Comparison of ENCODE assay signal across 8 mouse cellular contexts in the genomic region with DNA sequence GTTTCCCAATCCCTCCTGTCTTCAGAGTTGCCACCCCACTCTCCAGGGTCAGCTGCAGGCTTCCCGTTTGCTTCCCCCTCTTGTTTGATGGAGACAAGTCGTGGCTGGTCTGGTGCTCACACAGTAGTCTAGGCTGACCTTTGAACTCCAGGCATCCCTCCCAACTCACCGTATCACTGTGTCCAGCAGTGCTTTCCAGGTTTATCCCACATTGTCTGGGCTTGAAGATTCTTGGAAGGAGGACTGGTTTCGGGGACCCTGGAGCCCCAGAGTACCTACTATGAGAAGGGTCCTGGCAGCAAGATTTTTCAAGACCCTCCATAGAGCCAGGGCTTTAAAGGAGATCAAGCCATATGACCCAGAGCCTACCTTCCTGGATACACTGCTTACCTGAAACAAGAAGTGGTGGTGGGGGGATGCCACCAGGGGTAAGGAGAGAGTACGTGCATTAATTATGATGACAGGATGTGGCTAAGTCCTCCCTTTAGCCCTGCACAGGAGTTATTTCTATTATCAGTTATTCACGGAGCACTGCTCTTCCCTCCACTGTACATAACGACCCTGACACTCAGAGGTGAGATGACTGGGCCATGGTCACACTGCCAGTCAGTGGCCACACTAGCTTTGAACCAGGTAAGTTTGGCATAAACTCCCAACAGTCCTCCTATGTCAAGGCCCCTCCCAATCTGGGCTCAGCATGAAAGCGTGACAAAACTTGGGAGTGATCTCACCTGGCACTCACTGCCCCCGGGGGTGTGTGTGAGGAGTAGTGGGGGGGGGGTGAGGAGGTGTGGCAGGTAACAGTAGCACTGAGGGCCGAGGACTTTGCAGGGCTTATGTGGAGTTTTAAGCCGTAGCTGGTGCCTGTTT. TPM values are rescaled to one million over a fixed set of nuclear protein-coding genes. Genes with fewer than 3 reads are reported as not detected.
DNase-seq lines count a peak whose midpoint lies in the region; ATAC-seq and TF ChIP-seq lines count a peak whose summit lies in the region.

No protein-coding gene starts in this region.

- ATAC-seq in heart, embryonic 12.5 days (ENCODE audit: insufficient number of reproducible peaks, low FRiP score), result no peak
- no peak for ATAC-seq in embryonic facial prominence, embryonic 12.5 days (ENCODE audit: insufficient number of reproducible peaks, insufficient read depth, low FRiP score, low TSS enrichment)
- ATAC-seq in limb, embryonic 14.5 days (ENCODE audit: low FRiP score, low read depth), result no peak

- peaks cover 35% of the 10 kb centered on the region for H3K4me1 ChIP-seq in heart, embryonic 12.5 days (replicated peaks)
- H3K4me1 ChIP-seq in embryonic facial prominence, embryonic 12.5 days, result peaks cover 27% of the 10 kb centered on the region
- peaks cover 16% of the 10 kb centered on the region for H3K4me1 ChIP-seq in limb, embryonic 14.5 days (ENCODE audit: control insufficient read depth, insufficient read depth, low read length)

- no peak overlapping the region for H3K4me3 ChIP-seq in heart, embryonic 12.5 days
- H3K4me3 ChIP-seq in embryonic facial prominence, embryonic 12.5 days, result peak overlapping the region; percentile 93; the same call in 1 of the 2 replicates
- no peak overlapping the region for H3K4me3 ChIP-seq in limb, embryonic 14.5 days (replicated peaks; ENCODE audit: low read length)

- no peak for DNase-seq in heart, adult 18-20 months
- DNase-seq in CD4-positive, CD25-positive, alpha-beta regulatory T cell, adult 2 months (ENCODE audit: low read depth, low spot score), result peak; percentile 58
- no peak for DNase-seq in limb, embryonic 14.5 days (ENCODE audit: low spot score)
- no peak for DNase-seq in frontal cortex, postnatal 36 days (ENCODE audit: low spot score in 2 of 2)
- DNase-seq in gastrocnemius, postnatal 25 days, result no peak
- no peak for DNase-seq in kidney, adult 18-20 months

- WGBS in heart, embryonic 12.5 days, result 37% methylated on average over 11 of the region's 11 CpGs
- 50% methylated on average over 11 of the region's 11 CpGs for WGBS in embryonic facial prominence, embryonic 12.5 days
- WGBS in limb, embryonic 14.5 days, result 45% methylated on average over 11 of the region's 11 CpGs

- peak overlapping the region; percentile 80 for H3K4me2 ChIP-seq in heart, embryonic 12.5 days
- peak overlapping the region; percentile 85; the same call in 1 of the 2 replicates for H3K4me2 ChIP-seq in embryonic facial prominence, embryonic 12.5 days (replicated peaks)
- H3K4me2 ChIP-seq in limb, embryonic 14.5 days (replicated peaks; ENCODE audit: low read depth, low read length, severe bottlenecking), result peak overlapping the region; percentile 79; the same call in 1 of the 2 replicates

- peak overlapping the region; percentile 64 for H3K9ac ChIP-seq in heart, embryonic 12.5 days
- peak overlapping the region; percentile 85; the same call in 1 of the 2 replicates for H3K9ac ChIP-seq in embryonic facial prominence, embryonic 12.5 days
- H3K9ac ChIP-seq in limb, embryonic 14.5 days (ENCODE audit: low read depth, low read length, severe bottlenecking), result no peak overlapping the region

- TF ChIP-seq POLR2A in limb, embryonic 14.5 days (IDR thresholded peaks at IDR 0.05; ENCODE audit: borderline replicate concordance, extremely low read depth, insufficient read depth, insufficient read length), result no peak

- no peaks in the 10 kb centered on the region for H3K9me3 ChIP-seq in heart, embryonic 12.5 days (replicated peaks)
- H3K9me3 ChIP-seq in embryonic facial prominence, embryonic 12.5 days, result no peaks in the 10 kb centered on the region
- no peaks in the 10 kb centered on the region for H3K9me3 ChIP-seq in limb, embryonic 14.5 days (ENCODE audit: control insufficient read depth, low read length)

- H3K27me3 ChIP-seq in heart, embryonic 12.5 days (replicated peaks), result no peaks in the 10 kb centered on the region
- no peaks in the 10 kb centered on the region for H3K27me3 ChIP-seq in embryonic facial prominence, embryonic 12.5 days
- H3K27me3 ChIP-seq in limb, embryonic 14.5 days (ENCODE audit: control insufficient read depth, insufficient read depth, low read length), result no peaks in the 10 kb centered on the region

- H3K27ac ChIP-seq in heart, embryonic 12.5 days (ENCODE audit: poor library complexity, severe bottlenecking), result peak overlapping the region; percentile 94
- H3K27ac ChIP-seq in embryonic facial prominence, embryonic 12.5 days, result peak overlapping the region; percentile 98
- peak overlapping the region; percentile 48; the same call in 1 of the 2 replicates for H3K27ac ChIP-seq in limb, embryonic 14.5 days (replicated peaks; ENCODE audit: low read depth, low read length)

- H3K36me3 ChIP-seq in heart, embryonic 12.5 days, result peaks cover 22% of the 10 kb centered on the region
- H3K36me3 ChIP-seq in embryonic facial prominence, embryonic 12.5 days, result peaks cover 18% of the 10 kb centered on the region
- peaks cover 19% of the 10 kb centered on the region for H3K36me3 ChIP-seq in limb, embryonic 14.5 days (ENCODE audit: control insufficient read depth, insufficient read depth, low read length)

RNA-seq across cellular contexts. Expression of gene Cdk9, which starts 1.5 kb away (rescaled TPM):
- polyA plus RNA-seq in heart, embryonic 12.5 days (2016; fragmentation: Nextera tagmentation; extraction: Ambion mirVana), result 67.5 and 73.3 TPM in 2 replicates
- total RNA-seq in heart, adult 18-20 months (2021), result 10 to 100 TPM; 22.4 to 24.1 TPM
- polyA plus RNA-seq in embryonic facial prominence, embryonic 12.5 days (2016; fragmentation: Nextera tagmentation; extraction: Ambion mirVana), result 121 and 126 TPM in 2 replicates
- 211 and 240 TPM in 2 replicates for polyA plus RNA-seq in limb, embryonic 14.5 days (2012; rRNA removed)
- 84.7 and 87.1 TPM in 2 replicates for polyA plus RNA-seq in limb, embryonic 14.5 days (2014; fragmentation: Nextera tagmentation; extraction: Ambion mirVana)
- 10 to 100 TPM; 17.2 to 20.0 TPM for total RNA-seq in gastrocnemius, postnatal 25 days (2021)

RNA-seq across cellular contexts. Expression of gene Sh2d3c, which starts 6.5 kb away (rescaled TPM):
- polyA plus RNA-seq in heart, embryonic 12.5 days (2016; fragmentation: Nextera tagmentation; extraction: Ambion mirVana), result 35.4 and 36.0 TPM in 2 replicates
- 10 to 100 TPM; 23.1 to 30.8 TPM for total RNA-seq in heart, adult 18-20 months (2021)
- polyA plus RNA-seq in embryonic facial prominence, embryonic 12.5 days (2016; fragmentation: Nextera tagmentation; extraction: Ambion mirVana), result 27.6 and 29.1 TPM in 2 replicates
- polyA plus RNA-seq in limb, embryonic 14.5 days (2012; rRNA removed), result 36.8 and 52.0 TPM in 2 replicates
- polyA plus RNA-seq in limb, embryonic 14.5 days (2014; fragmentation: Nextera tagmentation; extraction: Ambion mirVana), result 18.5 and 20.3 TPM in 2 replicates
- total RNA-seq in gastrocnemius, postnatal 25 days (2021), result 1 to 10 TPM; 4.2 to 8.4 TPM

RNA-seq across cellular contexts. Expression of gene Fpgs, which starts 10.4 kb away (rescaled TPM):
- polyA plus RNA-seq in heart, embryonic 12.5 days (2016; fragmentation: Nextera tagmentation; extraction: Ambion mirVana), result 18.7 and 20.3 TPM in 2 replicates
- 1 to 10 TPM; 4.4 to 5.0 TPM for total RNA-seq in heart, adult 18-20 months (2021)
- 31.1 and 32.3 TPM in 2 replicates for polyA plus RNA-seq in embryonic facial prominence, embryonic 12.5 days (2016; fragmentation: Nextera tagmentation; extraction: Ambion mirVana)
- 75.7 and 101 TPM in 2 replicates for polyA plus RNA-seq in limb, embryonic 14.5 days (2012; rRNA removed)
- 30.7 and 33.4 TPM in 2 replicates for polyA plus RNA-seq in limb, embryonic 14.5 days (2014; fragmentation: Nextera tagmentation; extraction: Ambion mirVana)
- total RNA-seq in gastrocnemius, postnatal 25 days (2021), result 1 to 10 TPM; 3.9 to 4.7 TPM

RNA-seq across cellular contexts. Expression of gene 6330409D20Rik, which starts 26.5 kb away (rescaled TPM):
- not detected in 2 replicates for polyA plus RNA-seq in heart, embryonic 12.5 days (2016; fragmentation: Nextera tagmentation; extraction: Ambion mirVana)
- total RNA-seq in heart, adult 18-20 months (2021), result not detected
- polyA plus RNA-seq in embryonic facial prominence, embryonic 12.5 days (2016; fragmentation: Nextera tagmentation; extraction: Ambion mirVana), result 0.34 and 0.43 TPM in 2 replicates
- polyA plus RNA-seq in limb, embryonic 14.5 days (2012; rRNA removed), result 0.14 and 0.15 TPM in 2 replicates
- not detected in 2 replicates for polyA plus RNA-seq in limb, embryonic 14.5 days (2014; fragmentation: Nextera tagmentation; extraction: Ambion mirVana)
- not detected for total RNA-seq in gastrocnemius, postnatal 25 days (2021)

RNA-seq across cellular contexts. Expression of gene Tor2a, which starts 42.7 kb away (rescaled TPM):
- 38.5 and 39.3 TPM in 2 replicates for polyA plus RNA-seq in heart, embryonic 12.5 days (2016; fragmentation: Nextera tagmentation; extraction: Ambion mirVana)
- 1 to 10 TPM; 6.7 to 9.4 TPM for total RNA-seq in heart, adult 18-20 months (2021)
- 61.5 and 67.0 TPM in 2 replicates for polyA plus RNA-seq in embryonic facial prominence, embryonic 12.5 days (2016; fragmentation: Nextera tagmentation; extraction: Ambion mirVana)
- polyA plus RNA-seq in limb, embryonic 14.5 days (2012; rRNA removed), result 82.6 and 169 TPM in 2 replicates
- 81.2 and 86.2 TPM in 2 replicates for polyA plus RNA-seq in limb, embryonic 14.5 days (2014; fragmentation: Nextera tagmentation; extraction: Ambion mirVana)
- total RNA-seq in gastrocnemius, postnatal 25 days (2021), result 1 to 10 TPM; 4.9 to 5.7 TPM

Comparison
In these comparisons a context has a peak if more than half of its experiments do, and no peak if none do; other contexts are left out.
1. H3K27ac ChIP-seq: peak in every context shown above with its lines; median percentile 98 in embryonic facial prominence, embryonic 12.5 days; 94 in heart, embryonic 12.5 days; 48 in limb, embryonic 14.5 days.